Mouse (Mus musculus): ENCODE data around the gene Nbr1.
"Not testable (repeated sequence)": the region's sequence is repeated elsewhere in the genome, so short reads cannot be mapped to it uniquely, and the experiment has no call there.

The Nbr1 gene

GRCm38 (mm10) chr11:101582054-101583035 is 30.4 kb downstream of the Nbr1 start, which contains the start of gene Tmem106a:
Tmem106a (plus strand) TSS chr11:101582242.
- DNase-seq (ENCODE audit: low read depth, low spot score): peak; percentile 82

GRCm38 (mm10) chr11:101583205-101583604 is 31.3 kb downstream of the Nbr1 start:
- DNase-seq (ENCODE audit: low read depth, low spot score): no peak

GRCm38 (mm10) chr11:101585031-101585430 is 33.1 kb downstream of the Nbr1 start:
- not testable (repeated sequence) for DNase-seq (ENCODE audit: low read depth, low spot score)

- DNase-seq (ENCODE audit: low read depth, low spot score): no peak
Measured at GRCm38 (mm10) chr11:101585805-101586204, 33.9 kb downstream of the Nbr1 start.

GRCm38 (mm10) chr11:101587676-101588075 is 35.7 kb downstream of the Nbr1 start:
- DNase-seq (ENCODE audit: low read depth, low spot score): no peak

- DNase-seq (ENCODE audit: low read depth, low spot score): no peak
Measured at GRCm38 (mm10) chr11:101588868-101589267, 36.9 kb downstream of the Nbr1 start.

- DNase-seq (ENCODE audit: low read depth, low spot score): peak; percentile 87
Measured at GRCm38 (mm10) chr11:101589444-101589843, 37.5 kb downstream of the Nbr1 start.

GRCm38 (mm10) chr11:101589989-101590624 is 38.2 kb downstream of the Nbr1 start:
- DNase-seq (ENCODE audit: low read depth, low spot score): no peak

- DNase-seq (ENCODE audit: low read depth, low spot score): no peak
Measured at GRCm38 (mm10) chr11:101599156-101599555, 47.2 kb downstream of the Nbr1 start, which contains the start of gene Gm11634. Gm11634 (minus strand) TSS chr11:101599256.

- DNase-seq (ENCODE audit: low read depth, low spot score): peak; percentile 80
Measured at GRCm38 (mm10) chr11:101602491-101602890, 50.5 kb downstream of the Nbr1 start.

GRCm38 (mm10) chr11:101604116-101604515 is 52.2 kb downstream of the Nbr1 start:
- no peak for DNase-seq (ENCODE audit: low read depth, low spot score)

- peak; percentile 87 for DNase-seq (ENCODE audit: low read depth, low spot score)
Measured at GRCm38 (mm10) chr11:101604531-101605453, 52.8 kb downstream of the Nbr1 start.

GRCm38 (mm10) chr11:101607134-101607533 is 55.2 kb downstream of the Nbr1 start:
- not testable (repeated sequence) for DNase-seq (ENCODE audit: low read depth, low spot score)

GRCm38 (mm10) chr11:101610445-101610844 is 58.5 kb downstream of the Nbr1 start:
- DNase-seq (ENCODE audit: low read depth, low spot score): no peak

GRCm38 (mm10) chr11:101613596-101613995 is 61.6 kb downstream of the Nbr1 start:
- no peak for DNase-seq (ENCODE audit: low read depth, low spot score)

GRCm38 (mm10) chr11:101614116-101614515 is 62.2 kb downstream of the Nbr1 start:
- DNase-seq (ENCODE audit: low read depth, low spot score): no peak

GRCm38 (mm10) chr11:101615380-101615779 is 63.4 kb downstream of the Nbr1 start:
- no peak for DNase-seq (ENCODE audit: low read depth, low spot score)

- no peak for DNase-seq (ENCODE audit: low read depth, low spot score)
Measured at GRCm38 (mm10) chr11:101616104-101616503, 64.2 kb downstream of the Nbr1 start.

GRCm38 (mm10) chr11:101616948-101617767 is 65.2 kb downstream of the Nbr1 start:
- no peak for DNase-seq (ENCODE audit: low read depth, low spot score)

GRCm38 (mm10) chr11:101617849-101618248 is 65.9 kb downstream of the Nbr1 start:
- DNase-seq (ENCODE audit: low read depth, low spot score): peak; percentile 82

All from CD4-positive, CD25-positive, alpha-beta regulatory T cell, adult 2 months (primary cell).